Mouse (Mus musculus): ENCODE results near the gene Tnks2. TPM values are rescaled to one million over a fixed set of nuclear protein-coding genes. Genes with fewer than 3 reads are reported as not detected.
"Not testable (repeated sequence)": the region's sequence is repeated elsewhere in the genome, so short reads cannot be mapped to it uniquely, and the experiment has no call there.

Tnks2 gene
- polyA plus RNA-seq, 1 experiment from 2014 or later, result 25.4 TPM

DNA sequence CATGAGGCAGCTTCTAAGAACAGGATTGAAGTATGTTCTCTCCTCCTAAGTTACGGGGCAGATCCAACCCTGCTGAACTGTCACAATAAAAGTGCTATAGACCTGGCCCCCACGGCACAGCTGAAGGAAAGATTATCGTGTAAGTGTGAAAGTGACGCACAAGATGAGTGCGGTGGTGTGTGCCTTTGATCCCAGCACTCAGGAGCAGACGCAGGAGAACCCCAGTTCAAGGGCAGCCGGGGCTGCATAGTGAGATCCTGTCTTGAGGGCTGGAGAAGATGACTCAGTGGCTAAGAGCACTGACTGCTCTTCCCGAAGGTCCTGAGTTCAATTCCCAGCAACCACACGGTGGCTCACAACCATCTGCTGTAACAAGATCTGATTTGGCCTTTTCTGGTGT, 23.8 kb downstream of the Tnks2 start:
- DNase-seq (ENCODE audit: low spot score), result no peak
- peaks cover 52% of the 10 kb centered on the region for H3K36me3 ChIP-seq (ENCODE audit: insufficient read depth, low read length)
- no peak for ATAC-seq
- H3K27ac ChIP-seq (ENCODE audit: low read length), result no peak overlapping the region
- H3K4me2 ChIP-seq (replicated peaks; ENCODE audit: low read depth, low read length), result no peak overlapping the region
- no peak overlapping the region for H3K9ac ChIP-seq (replicated peaks; ENCODE audit: low read depth)
- H3K4me3 ChIP-seq (ENCODE audit: low read depth, low read length), result no peak overlapping the region
- H3K27me3 ChIP-seq (replicated peaks; ENCODE audit: insufficient read depth, low read length), result no peaks in the 10 kb centered on the region
- 86% methylated on average over 9 of the region's 9 CpGs for WGBS
- H3K4me1 ChIP-seq (ENCODE audit: insufficient read depth, low read depth, low read length), result no peaks in the 10 kb centered on the region
- H3K9me3 ChIP-seq (ENCODE audit: low read length), result no peaks in the 10 kb centered on the region
- TF ChIP-seq CTCF (IDR thresholded peaks at IDR 0.05) (no peak), EP300 (IDR thresholded peaks at IDR 0.05) (no peak)

DNA sequence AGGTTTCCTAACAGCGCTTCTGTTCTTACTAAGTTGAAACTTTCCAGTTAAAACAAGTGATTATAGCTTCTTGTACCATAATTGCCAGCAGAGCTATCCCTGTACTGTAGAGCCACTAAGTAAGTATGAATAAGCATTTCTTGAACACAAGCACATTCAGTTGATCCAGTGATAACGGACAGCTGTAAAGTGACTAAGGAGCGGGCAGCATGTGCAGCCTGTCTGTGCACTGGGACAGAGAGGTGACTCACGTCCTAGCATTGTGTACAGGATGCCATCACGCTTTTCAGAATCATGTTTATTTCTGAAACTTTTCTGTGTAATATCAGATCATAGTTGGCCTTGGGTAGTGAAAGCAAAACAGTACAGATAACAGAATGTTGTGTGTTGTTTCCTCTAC, 26.4 kb downstream of the Tnks2 start:
- WGBS, result 83% methylated on average over 5 of the region's 5 CpGs
- ATAC-seq, result no peak
- H3K9me3 ChIP-seq (ENCODE audit: low read length), result no peaks in the 10 kb centered on the region
- DNase-seq (ENCODE audit: low spot score), result no peak
- H3K36me3 ChIP-seq (ENCODE audit: insufficient read depth, low read length), result peaks cover 41% of the 10 kb centered on the region
- H3K27ac ChIP-seq (ENCODE audit: low read length), result no peak overlapping the region
- no peak overlapping the region for H3K9ac ChIP-seq (replicated peaks; ENCODE audit: low read depth)
- H3K4me3 ChIP-seq (ENCODE audit: low read depth, low read length), result no peak overlapping the region
- no peak overlapping the region for H3K4me2 ChIP-seq (replicated peaks; ENCODE audit: low read depth, low read length)
- H3K4me1 ChIP-seq (ENCODE audit: insufficient read depth, low read depth, low read length), result no peaks in the 10 kb centered on the region
- no peaks in the 10 kb centered on the region for H3K27me3 ChIP-seq (replicated peaks; ENCODE audit: insufficient read depth, low read length)
- TF ChIP-seq CTCF (IDR thresholded peaks at IDR 0.05) (no peak), EP300 (IDR thresholded peaks at IDR 0.05) (no peak)

DNA sequence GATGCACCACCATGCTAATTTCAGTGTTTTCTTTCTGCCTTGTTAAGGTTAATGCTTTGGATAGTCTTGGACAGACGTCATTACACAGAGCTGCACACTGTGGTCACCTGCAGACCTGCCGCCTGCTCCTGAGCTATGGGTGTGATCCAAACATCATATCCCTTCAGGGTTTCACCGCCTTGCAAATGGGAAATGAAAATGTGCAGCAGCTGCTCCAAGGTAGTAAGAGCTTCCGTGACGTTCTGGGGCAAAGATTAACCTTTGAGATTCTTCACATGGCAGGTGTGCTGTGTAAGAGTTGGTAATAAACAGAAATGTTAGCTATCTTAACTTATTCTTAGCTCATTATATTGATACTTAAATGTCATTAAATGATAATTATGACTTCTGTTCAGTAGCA, 31.9 kb downstream of the Tnks2 start:
- no peak for TF ChIP-seq EP300 (IDR thresholded peaks at IDR 0.05)
- TF ChIP-seq CTCF (IDR thresholded peaks at IDR 0.05), result no peak
- no peak for DNase-seq (ENCODE audit: low spot score)
- Histone ChIP-seq H3K4me2 (replicated peaks; ENCODE audit: low read depth, low read length) (no peak overlapping the region), H3K36me3 (ENCODE audit: insufficient read depth, low read length) (peaks cover 49% of the 10 kb centered on the region), H3K27me3 (replicated peaks; ENCODE audit: insufficient read depth, low read length) (no peaks in the 10 kb centered on the region), H3K4me3 (ENCODE audit: low read depth, low read length) (no peak overlapping the region), H3K9ac (replicated peaks; ENCODE audit: low read depth) (no peak overlapping the region), H3K4me1 (ENCODE audit: insufficient read depth, low read depth, low read length) (no peaks in the 10 kb centered on the region), H3K27ac (ENCODE audit: low read length) (no peak overlapping the region), H3K9me3 (ENCODE audit: low read length) (no peaks in the 10 kb centered on the region)
- WGBS, result 86% methylated on average over 5 of the region's 5 CpGs
- ATAC-seq, result no peak

DNA sequence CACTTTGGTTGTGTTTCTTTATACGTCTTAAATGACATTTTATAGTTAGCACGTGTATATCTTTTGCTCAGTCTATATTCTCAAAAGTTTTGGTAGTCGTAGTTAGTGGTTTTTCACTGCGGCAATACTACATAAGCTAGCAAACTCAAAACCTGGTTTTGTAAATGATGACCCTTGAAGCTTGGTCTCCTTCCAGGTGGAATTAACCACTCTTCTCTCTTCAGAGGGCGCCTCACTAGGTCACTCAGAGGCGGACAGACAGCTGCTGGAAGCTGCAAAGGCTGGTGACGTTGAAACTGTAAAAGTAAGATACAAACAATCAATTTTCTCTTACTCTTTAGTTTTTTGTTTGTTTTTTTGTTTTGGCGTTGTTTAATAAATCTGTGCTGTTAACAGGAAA, 33.4 kb downstream of the Tnks2 start:
- DNase-seq (ENCODE audit: low spot score), result no peak
- no peaks in the 10 kb centered on the region for H3K27me3 ChIP-seq (replicated peaks; ENCODE audit: insufficient read depth, low read length)
- no peaks in the 10 kb centered on the region for H3K4me1 ChIP-seq (ENCODE audit: insufficient read depth, low read depth, low read length)
- H3K4me3 ChIP-seq (ENCODE audit: low read depth, low read length), result no peak overlapping the region
- no peak for TF ChIP-seq CTCF (IDR thresholded peaks at IDR 0.05)
- TF ChIP-seq EP300 (IDR thresholded peaks at IDR 0.05), result no peak
- no peak for ATAC-seq
- H3K36me3 ChIP-seq (ENCODE audit: insufficient read depth, low read length), result peaks cover 47% of the 10 kb centered on the region
- no peak overlapping the region for H3K4me2 ChIP-seq (replicated peaks; ENCODE audit: low read depth, low read length)
- 83% methylated on average over 8 of the region's 8 CpGs for WGBS
- no peak overlapping the region for H3K9ac ChIP-seq (replicated peaks; ENCODE audit: low read depth)
- H3K9me3 ChIP-seq (ENCODE audit: low read length), result no peaks in the 10 kb centered on the region
- no peak overlapping the region for H3K27ac ChIP-seq (ENCODE audit: low read length)

DNA sequence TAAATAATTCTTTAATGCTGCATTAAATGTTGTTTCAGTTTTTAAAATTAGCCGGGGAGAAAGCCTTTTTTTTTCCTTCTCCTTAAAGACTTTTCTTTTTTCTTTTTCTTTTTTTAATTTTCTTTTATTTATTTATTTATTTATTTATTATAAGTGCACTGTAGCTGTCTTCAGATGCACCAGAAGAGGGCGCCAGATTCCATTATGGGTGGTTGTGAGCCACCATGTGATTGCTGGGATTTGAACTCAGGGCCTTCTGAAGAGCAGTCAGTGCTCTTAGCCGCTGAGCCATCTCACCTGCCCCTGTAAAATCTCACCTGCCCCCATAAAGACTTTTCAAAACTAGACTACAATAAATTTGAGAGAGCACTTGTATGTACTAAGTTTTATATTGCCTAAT, 34.6 kb downstream of the Tnks2 start:
- peak; percentile 46 for TF ChIP-seq CTCF (IDR thresholded peaks at IDR 0.05)
- H3K36me3 ChIP-seq (ENCODE audit: insufficient read depth, low read length), result peaks cover 50% of the 10 kb centered on the region
- H3K4me2 ChIP-seq (replicated peaks; ENCODE audit: low read depth, low read length), result not testable (repeated sequence)

DNA sequence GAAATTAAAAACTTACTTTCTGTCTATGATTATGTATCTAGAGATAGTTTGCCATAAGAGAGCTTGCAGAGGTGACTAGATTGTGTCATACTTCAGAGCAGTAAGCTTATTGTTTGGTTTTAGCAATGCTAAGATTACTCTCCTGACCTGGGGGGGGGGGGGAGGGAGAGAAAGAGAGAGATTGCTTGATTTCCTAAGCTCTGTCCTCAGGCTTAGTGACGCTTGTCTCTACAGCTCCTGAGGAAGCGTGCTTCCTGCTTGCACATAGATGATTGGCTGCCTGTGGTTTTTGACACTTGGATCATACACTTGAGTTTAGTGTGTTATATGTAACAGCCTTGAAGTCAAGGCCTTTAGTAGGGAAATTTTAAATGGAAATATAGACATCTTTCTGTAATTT, 40.6 kb downstream of the Tnks2 start:
- ATAC-seq (no peak), DNase-seq (ENCODE audit: low spot score) (no peak)
- Histone ChIP-seq H3K9ac (replicated peaks; ENCODE audit: low read depth) (no peak overlapping the region), H3K4me2 (replicated peaks; ENCODE audit: low read depth, low read length) (no peak overlapping the region), H3K36me3 (ENCODE audit: insufficient read depth, low read length) (peaks cover 65% of the 10 kb centered on the region), H3K27ac (ENCODE audit: low read length) (no peak overlapping the region), H3K4me3 (ENCODE audit: low read depth, low read length) (no peak overlapping the region), H3K4me1 (ENCODE audit: insufficient read depth, low read depth, low read length) (no peaks in the 10 kb centered on the region), H3K9me3 (ENCODE audit: low read length) (no peaks in the 10 kb centered on the region), H3K27me3 (replicated peaks; ENCODE audit: insufficient read depth, low read length) (no peaks in the 10 kb centered on the region)
- TF ChIP-seq EP300 (IDR thresholded peaks at IDR 0.05) (no peak), CTCF (IDR thresholded peaks at IDR 0.05) (no peak)
- WGBS, result 78% methylated on average over 2 of the region's 2 CpGs

More for the DNA sequence above, 34.6 kb downstream of the Tnks2 start:
- H3K27ac ChIP-seq (ENCODE audit: low read length); DNase-seq (ENCODE audit: low spot score); H3K4me1 ChIP-seq (ENCODE audit: insufficient read depth, low read depth, low read length); H3K9me3 ChIP-seq (ENCODE audit: low read length); ATAC-seq; H3K27me3 ChIP-seq (replicated peaks; ENCODE audit: insufficient read depth, low read length); H3K4me3 ChIP-seq (ENCODE audit: low read depth, low read length); H3K9ac ChIP-seq (replicated peaks; ENCODE audit: low read depth): not testable (repeated sequence)
- 82% methylated on average over 3 of the region's 3 CpGs for WGBS

DNA sequence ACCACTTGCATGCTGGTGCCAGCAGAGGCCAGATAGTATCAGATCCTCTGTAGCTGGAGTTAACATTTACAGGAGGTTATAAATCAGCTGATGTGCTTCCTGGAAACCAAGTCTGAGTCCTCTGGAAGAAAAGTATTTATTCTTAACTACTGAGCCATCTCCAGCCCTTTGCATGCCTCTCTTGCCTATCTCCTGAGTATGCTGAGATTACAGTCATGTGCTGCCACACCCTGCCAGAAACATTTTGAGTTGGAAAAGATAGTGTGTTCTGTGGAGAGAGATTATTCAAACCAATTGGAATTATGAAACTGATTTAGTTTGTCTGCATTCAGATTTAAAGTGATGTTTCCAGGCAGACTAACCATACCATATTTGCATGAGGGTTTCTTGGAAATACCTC, 43.3 kb downstream of the Tnks2 start:
- Histone ChIP-seq H3K36me3 (ENCODE audit: insufficient read depth, low read length) (peaks cover 63% of the 10 kb centered on the region), H3K27ac (ENCODE audit: low read length) (no peak overlapping the region)

More for the DNA sequence above, 43.3 kb downstream of the Tnks2 start:
- H3K4me3 ChIP-seq (ENCODE audit: low read depth, low read length), result no peak overlapping the region
- no peaks in the 10 kb centered on the region for H3K9me3 ChIP-seq (ENCODE audit: low read length)
- no peaks in the 10 kb centered on the region for H3K27me3 ChIP-seq (replicated peaks; ENCODE audit: insufficient read depth, low read length)
- ATAC-seq (no peak), DNase-seq (ENCODE audit: low spot score) (no peak)
- no peak overlapping the region for H3K9ac ChIP-seq (replicated peaks; ENCODE audit: low read depth)
- H3K4me1 ChIP-seq (ENCODE audit: insufficient read depth, low read depth, low read length), result no peaks in the 10 kb centered on the region
- no peak overlapping the region for H3K4me2 ChIP-seq (replicated peaks; ENCODE audit: low read depth, low read length)
- no peak for TF ChIP-seq EP300 (IDR thresholded peaks at IDR 0.05)
